Mouse (Mus musculus): ENCODE data around the gene Stk32b.

DNA sequence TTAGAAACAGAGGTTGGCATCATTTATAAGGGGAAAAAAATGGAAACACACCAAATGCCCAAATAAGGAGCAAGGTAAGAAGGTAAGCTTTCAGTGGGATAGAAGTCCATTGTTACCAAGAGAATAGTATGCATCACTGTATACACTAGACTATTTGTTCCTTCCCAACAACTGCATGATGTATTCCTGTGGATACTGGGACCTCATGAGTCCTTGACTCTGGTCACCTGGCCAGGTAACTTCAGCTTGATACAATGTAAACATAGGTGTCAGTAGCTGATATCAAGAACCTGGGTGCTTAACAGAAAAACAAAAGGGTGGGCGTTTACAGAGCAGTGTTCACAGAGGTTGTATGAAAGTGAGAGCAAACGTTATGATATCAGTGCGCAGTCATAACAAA lies 24.2 kb downstream of the Stk32b start:
- TF ChIP-seq FLI1 (IDR thresholded peaks at IDR 0.05; ENCODE audit: low read length): no peak
- TF ChIP-seq GATA1 (IDR thresholded peaks at IDR 0.05; ENCODE audit: borderline replicate concordance, low read length): no peak
